Mouse (Mus musculus) erythroblast, embryonic 14.5 days (primary cell): ENCODE data around the gene Bcdin3d. TPM values are rescaled to one million over a fixed set of nuclear protein-coding genes. Genes with fewer than 3 reads are reported as not detected.

Experiments
- H3K27me3 ChIP-seq: 2 replicates; pipeline ENCODE4 v1.6.1; 2012; ENCODE audit warnings: inconsistent platforms; ENCODE audit not compliant: control insufficient read depth
- H3K36me3 ChIP-seq: 2 replicates; pipeline ENCODE4 v1.6.1; 2012; ENCODE audit warnings: mild to moderate bottlenecking, inconsistent platforms; ENCODE audit not compliant: control insufficient read depth
- H3K4me1 ChIP-seq: 2 replicates; pipeline ENCODE4 v1.6.1; 2012; ENCODE audit warnings: inconsistent platforms; ENCODE audit not compliant: control insufficient read depth
- H3K4me3 ChIP-seq: replicated peaks from 2 replicates; pipeline ENCODE3; 2012; ENCODE audit warnings: moderate library complexity, mild to moderate bottlenecking, inconsistent platforms
- H3K9me3 ChIP-seq: 2 replicates; pipeline ENCODE4 v1.6.1; 2012; ENCODE audit warnings: low read length, inconsistent platforms, mixed read lengths; ENCODE audit not compliant: control insufficient read depth
- GATA1 ChIP-seq: IDR thresholded peaks from 2 replicates; pipeline ENCODE4 v1.6.1; 2012; ENCODE audit warnings: low read length, inconsistent platforms, mixed read lengths
- TAL1 ChIP-seq: IDR thresholded peaks from 3 replicates; pipeline ENCODE4 v1.6.1; 2012; ENCODE audit warnings: low read length, inconsistent platforms, mixed read lengths
- polyA plus RNA-seq: library from polyadenylated mRNA; stranded (reverse); fragments of >175 nt; gene quantifications from 2 replicates; pipeline ENCODE4 v1.2.3, GENCODE M21; 2012

The Bcdin3d gene
- polyA plus RNA-seq, 1 experiment: 0.28 TPM

- Histone ChIP-seq H3K9me3 (no peaks in the 10 kb centered on the region), H3K4me3 (no peak overlapping the region), H3K27me3 (no peaks in the 10 kb centered on the region), H3K4me1 (peaks cover 5% of the 10 kb centered on the region), H3K36me3 (no peaks in the 10 kb centered on the region; the same call in 1 of the 2 replicates)
- TF ChIP-seq TAL1: no peak
- no peak for TF ChIP-seq GATA1
Observed at GRCm38 (mm10) chr15:99431063-99431462, 43.5 kb downstream of the Bcdin3d start.

- no peaks in the 10 kb centered on the region; the same call in 1 of the 2 replicates for H3K36me3 ChIP-seq
- H3K4me1 ChIP-seq: peaks cover 5% of the 10 kb centered on the region
- TF ChIP-seq TAL1 (no peak), GATA1 (no peak)
- H3K9me3 ChIP-seq: no peaks in the 10 kb centered on the region
- H3K27me3 ChIP-seq: no peaks in the 10 kb centered on the region
- H3K4me3 ChIP-seq: no peak overlapping the region
Observed at GRCm38 (mm10) chr15:99430394-99430793, 44.1 kb downstream of the Bcdin3d start.

GRCm38 (mm10) chr15:99423884-99424283 is 50.6 kb downstream of the Bcdin3d start:
- peaks cover 9% of the 10 kb centered on the region for H3K4me1 ChIP-seq
- H3K4me3 ChIP-seq: no peak overlapping the region
- H3K27me3 ChIP-seq: no peaks in the 10 kb centered on the region; the same call in 1 of the 2 replicates
- H3K36me3 ChIP-seq: no peaks in the 10 kb centered on the region; the same call in 1 of the 2 replicates
- H3K9me3 ChIP-seq: no peaks in the 10 kb centered on the region
- no peak for TF ChIP-seq GATA1
- no peak for TF ChIP-seq TAL1

GRCm38 (mm10) chr15:99423131-99423530 is 51.4 kb downstream of the Bcdin3d start:
- Histone ChIP-seq H3K36me3 (no peaks in the 10 kb centered on the region; the same call in 1 of the 2 replicates), H3K4me1 (peaks cover 10% of the 10 kb centered on the region), H3K27me3 (no peaks in the 10 kb centered on the region; the same call in 1 of the 2 replicates), H3K4me3 (no peak overlapping the region), H3K9me3 (no peaks in the 10 kb centered on the region)
- no peak for TF ChIP-seq TAL1
- no peak for TF ChIP-seq GATA1

GRCm38 (mm10) chr15:99422551-99422950 is 52.0 kb downstream of the Bcdin3d start:
- Histone ChIP-seq H3K4me3 (no peak overlapping the region), H3K27me3 (no peaks in the 10 kb centered on the region; the same call in 1 of the 2 replicates)
- TF ChIP-seq TAL1: no peak
- no peak for TF ChIP-seq GATA1

GRCm38 (mm10) chr15:99421676-99422075 is 52.9 kb downstream of the Bcdin3d start:
- no peaks in the 10 kb centered on the region; the same call in 1 of the 2 replicates for H3K27me3 ChIP-seq
- peaks cover 12% of the 10 kb centered on the region for H3K4me1 ChIP-seq
- TF ChIP-seq TAL1 (no peak), GATA1 (no peak)
- H3K36me3 ChIP-seq: no peaks in the 10 kb centered on the region; the same call in 1 of the 2 replicates
- H3K4me3 ChIP-seq: no peak overlapping the region
- no peaks in the 10 kb centered on the region for H3K9me3 ChIP-seq

More at GRCm38 (mm10) chr15:99422551-99422950, 52.0 kb downstream of the Bcdin3d start:
- Histone ChIP-seq H3K36me3 (no peaks in the 10 kb centered on the region; the same call in 1 of the 2 replicates), H3K9me3 (no peaks in the 10 kb centered on the region), H3K4me1 (peaks cover 12% of the 10 kb centered on the region)

- peaks cover 16% of the 10 kb centered on the region for H3K4me1 ChIP-seq
- H3K4me3 ChIP-seq: peak overlapping the region; percentile 1
- no peaks in the 10 kb centered on the region for H3K9me3 ChIP-seq
- H3K27me3 ChIP-seq: no peaks in the 10 kb centered on the region; the same call in 1 of the 2 replicates
- no peak for TF ChIP-seq GATA1
- TF ChIP-seq TAL1: no peak
- H3K36me3 ChIP-seq: no peaks in the 10 kb centered on the region; the same call in 1 of the 2 replicates
Observed at GRCm38 (mm10) chr15:99421152-99421551, 53.4 kb downstream of the Bcdin3d start.

- H3K4me3 ChIP-seq: no peak overlapping the region
- H3K4me1 ChIP-seq: peaks cover 19% of the 10 kb centered on the region
Observed at GRCm38 (mm10) chr15:99420521-99421014, 54.0 kb downstream of the Bcdin3d start.

GRCm38 (mm10) chr15:99420101-99420500 is 54.4 kb downstream of the Bcdin3d start:
- Histone ChIP-seq H3K27me3 (no peaks in the 10 kb centered on the region; the same call in 1 of the 2 replicates), H3K4me3 (no peak overlapping the region), H3K9me3 (no peaks in the 10 kb centered on the region), H3K36me3 (no peaks in the 10 kb centered on the region; the same call in 1 of the 2 replicates), H3K4me1 (peaks cover 19% of the 10 kb centered on the region)
- TF ChIP-seq GATA1 (no peak), TAL1 (no peak)

More at GRCm38 (mm10) chr15:99420521-99421014, 54.0 kb downstream of the Bcdin3d start:
- H3K9me3 ChIP-seq: no peaks in the 10 kb centered on the region
- TF ChIP-seq GATA1 (no peak), TAL1 (no peak)
- no peaks in the 10 kb centered on the region; the same call in 1 of the 2 replicates for H3K36me3 ChIP-seq
- no peaks in the 10 kb centered on the region; the same call in 1 of the 2 replicates for H3K27me3 ChIP-seq

Other genes starting within 250 kb of the Bcdin3d start
- gene Kcnh3, start 249.9 kb downstream of the Bcdin3d start, polyA plus RNA-seq: 0.03 and 0.04 TPM in 2 replicates
- gene Mcrs1, start 222.8 kb downstream of the Bcdin3d start, polyA plus RNA-seq: 9.2 and 12.0 TPM in 2 replicates
- 0.31 and 0.32 TPM in 2 replicates for gene Prpf40b, start 179.6 kb downstream of the Bcdin3d start, polyA plus RNA-seq
- gene Fam186b, start 178.8 kb downstream of the Bcdin3d start, polyA plus RNA-seq: not detected in 2 replicates
- 0.01 and 0.02 TPM in 2 replicates for gene Fmnl3, start 104.2 kb downstream of the Bcdin3d start, polyA plus RNA-seq
- 19.1 and 27.7 TPM in 2 replicates for gene Tmbim6, start 81.8 kb downstream of the Bcdin3d start, polyA plus RNA-seq
- 0.08 and 0.12 TPM in 2 replicates for gene Nckap5l, start 17.0 kb downstream of the Bcdin3d start, polyA plus RNA-seq
- not detected in 2 replicates for gene Faim2, start 53.4 kb upstream of the Bcdin3d start, polyA plus RNA-seq
- gene Aqp2, start 104.3 kb upstream of the Bcdin3d start, polyA plus RNA-seq: not detected in 2 replicates
- gene Aqp5, start 116.1 kb upstream of the Bcdin3d start, polyA plus RNA-seq: not detected in 2 replicates
- gene Aqp6, start 126.7 kb upstream of the Bcdin3d start, polyA plus RNA-seq: not detected in 2 replicates
- 2.5 and 4.0 TPM in 2 replicates for gene Racgap1, start 176.9 kb upstream of the Bcdin3d start, polyA plus RNA-seq
- not detected in 2 replicates for gene Asic1, start 195.6 kb upstream of the Bcdin3d start, polyA plus RNA-seq
- gene Smarcd1, start 227.4 kb upstream of the Bcdin3d start, polyA plus RNA-seq: 1.9 and 2.0 TPM in 2 replicates
- 0.25 TPM in 1 of 2 replicates, not detected in the other for gene Gm17349, start 230.8 kb upstream of the Bcdin3d start, polyA plus RNA-seq
- gene Gpd1, start 242.8 kb upstream of the Bcdin3d start, polyA plus RNA-seq: 0.07 and 0.15 TPM in 2 replicates